Mouse (Mus musculus): Measurements from ENCODE around the gene Cep128.

GRCm38 (mm10) chr12:91400232-91401048 is 16.2 kb upstream of the Cep128 start:
- TF ChIP-seq CTCF (IDR thresholded peaks at IDR 0.05; ENCODE audit: insufficient read depth, low read length) (peak; percentile 71), POLR2A (IDR thresholded peaks at IDR 0.05; ENCODE audit: borderline replicate concordance, extremely low read depth, low read depth, low read length) (no peak)

All from lung, adult 2 months (tissue).